In genomic region chr5:3501564-3502001, GRCm38 (mm10) we compare ENCODE assay signal across 8 mouse cellular contexts. TPM values are rescaled to one million over a fixed set of nuclear protein-coding genes. Genes with fewer than 3 reads are reported as not detected.
DNase-seq lines count a peak whose midpoint lies in the region; ATAC-seq and TF ChIP-seq lines count a peak whose summit lies in the region.

No protein-coding gene starts in this region.

- 7% methylated on average over 8 of the region's 8 CpGs for WGBS in bone marrow, adult 2 months
- WGBS in intestine, embryonic 16.5 days: 25% methylated on average over 8 of the region's 8 CpGs
- WGBS in midbrain, embryonic 13.5 days: 65% methylated on average over 8 of the region's 8 CpGs

- TF ChIP-seq POLR2A in bone marrow, adult 2 months (IDR thresholded peaks at IDR 0.05; ENCODE audit: borderline replicate concordance, control insufficient read depth, low read depth, low read length): no peak

- H3K9ac ChIP-seq in intestine, embryonic 16.5 days (ENCODE audit: low read depth, low read length): no peak overlapping the region
- no peak overlapping the region for H3K9ac ChIP-seq in midbrain, embryonic 13.5 days (replicated peaks)

- ATAC-seq in intestine, embryonic 16.5 days: peak; percentile 67
- ATAC-seq in megakaryocyte progenitor cell, adult 5-6 weeks (replicated peaks; ENCODE audit: poor library complexity): 0 out of 2 replicates have a peak, but pooled peaks have one; percentile 1
- ATAC-seq in midbrain, embryonic 13.5 days: no peak

- no peaks in the 10 kb centered on the region for H3K9me3 ChIP-seq in intestine, embryonic 16.5 days (ENCODE audit: control insufficient read depth, low read length)
- no peaks in the 10 kb centered on the region for H3K9me3 ChIP-seq in midbrain, embryonic 13.5 days

- peaks cover 12% of the 10 kb centered on the region for H3K4me1 ChIP-seq in bone marrow, adult 2 months (ENCODE audit: control insufficient read depth, insufficient read depth, low read length)
- peaks cover 19% of the 10 kb centered on the region for H3K4me1 ChIP-seq in intestine, embryonic 16.5 days (ENCODE audit: control insufficient read depth, insufficient read depth, low read length)
- H3K4me1 ChIP-seq in midbrain, embryonic 13.5 days (replicated peaks): no peaks in the 10 kb centered on the region

- no peak for TF ChIP-seq CTCF in bone marrow, adult 2 months (IDR thresholded peaks at IDR 0.05; ENCODE audit: control insufficient read depth, insufficient read depth, low read length)

- no peaks in the 10 kb centered on the region for H3K36me3 ChIP-seq in intestine, embryonic 16.5 days (ENCODE audit: control insufficient read depth, insufficient read depth, low read length)
- no peaks in the 10 kb centered on the region for H3K36me3 ChIP-seq in midbrain, embryonic 13.5 days

- H3K4me3 ChIP-seq in bone marrow, adult 2 months (replicated peaks; ENCODE audit: control insufficient read depth, low read depth, low read length): no peak overlapping the region
- no peak overlapping the region for H3K4me3 ChIP-seq in intestine, embryonic 16.5 days (ENCODE audit: low read length)
- no peak overlapping the region for H3K4me3 ChIP-seq in midbrain, embryonic 13.5 days (replicated peaks)

- DNase-seq in embryo, embryonic 9.5 days (ENCODE audit: extremely low spot score): peak; percentile 8
- no peak for DNase-seq in embryo, embryonic 10.5 days (ENCODE audit: low spot score)
- no peak for DNase-seq in urinary bladder, postnatal 4 days (ENCODE audit: low spot score in 2 of 2)
- no peak for DNase-seq in neural tube, embryonic 10.5 days (ENCODE audit: extremely low spot score, low spot score)

- H3K4me2 ChIP-seq in intestine, embryonic 16.5 days (ENCODE audit: low read depth, low read length): 0 out of 2 replicates have a peak overlapping the region, but pooled peaks have one; percentile 12
- H3K4me2 ChIP-seq in midbrain, embryonic 13.5 days (replicated peaks): no peak overlapping the region

- no peaks in the 10 kb centered on the region for H3K27me3 ChIP-seq in intestine, embryonic 16.5 days (replicated peaks; ENCODE audit: control insufficient read depth, insufficient read depth, low read length)
- H3K27me3 ChIP-seq in midbrain, embryonic 13.5 days: no peaks in the 10 kb centered on the region

- H3K27ac ChIP-seq in bone marrow, adult 2 months (ENCODE audit: control insufficient read depth, insufficient read depth, low read depth, low read length, poor library complexity): peak overlapping the region; percentile 58
- H3K27ac ChIP-seq in intestine, embryonic 16.5 days (ENCODE audit: low read length): no peak overlapping the region; the same call in 1 of the 2 replicates
- no peak overlapping the region for H3K27ac ChIP-seq in midbrain, embryonic 13.5 days

RNA-seq across cellular contexts. Expression of gene Fam133b, which starts 42.0 kb away (rescaled TPM):
- 34.4 and 35.2 TPM in 2 replicates for polyA plus RNA-seq in bone marrow, adult 2 months (2011; ENCODE audit: insufficient read depth, insufficient read length, low replicate concordance, missing spikeins)
- polyA plus RNA-seq in intestine, embryonic 16.5 days (2015; fragmentation: Nextera tagmentation; extraction: Ambion mirVana): 17.6 and 18.7 TPM in 2 replicates
- total RNA-seq in megakaryocyte progenitor cell, adult 5-6 weeks (2015): 82.1 and 105 TPM in 2 replicates
- total RNA-seq in megakaryocyte progenitor cell, adult 5-6 weeks (2017): 98.5 and 129 TPM in 2 replicates
- 32.5 and 35.5 TPM in 2 replicates for polyA plus RNA-seq in midbrain, embryonic 13.5 days (2015; fragmentation: Nextera tagmentation; extraction: Ambion mirVana)
